Mouse (Mus musculus): Measurements from ENCODE around the gene Znrf1.
A peak's percentile ranks its signal among the peaks of the same experiment; 100 is the strongest.

Gene Znrf1

GRCm38 (mm10) chr8:111631589-111631988 is 95.7 kb downstream of the Znrf1 start:
- DNase-seq (ENCODE audit: low spot score): no peak

GRCm38 (mm10) chr8:111632976-111633375 is 97.1 kb downstream of the Znrf1 start:
- DNase-seq (ENCODE audit: low spot score): no peak

DNA sequence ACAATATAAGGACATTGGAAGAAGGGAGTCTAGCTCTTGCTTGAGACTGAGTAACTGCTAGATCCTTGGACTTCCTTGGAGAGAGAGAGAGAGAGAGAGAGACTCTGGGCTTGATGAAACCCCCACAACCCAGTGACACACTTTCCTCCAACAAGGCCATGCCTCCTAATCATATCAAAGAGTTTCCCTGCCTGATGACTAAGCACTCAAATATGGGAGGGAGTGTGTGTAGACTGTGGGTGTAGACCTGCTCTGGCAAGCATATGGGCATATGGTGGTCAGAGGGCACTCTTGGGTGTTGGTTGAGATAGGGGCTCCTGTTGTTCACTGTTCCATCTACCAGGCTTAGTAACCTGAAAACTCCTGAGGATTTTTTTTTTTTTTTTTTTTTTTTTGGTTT is 102.2 kb downstream of the Znrf1 start:
- peak; percentile 42 for DNase-seq (ENCODE audit: low spot score)

- DNase-seq (ENCODE audit: low spot score): no peak
Measured at GRCm38 (mm10) chr8:111641064-111641463, 105.2 kb downstream of the Znrf1 start.

GRCm38 (mm10) chr8:111642496-111642895 is 106.6 kb downstream of the Znrf1 start:
- peak; percentile 62 for DNase-seq (ENCODE audit: low spot score)

DNA sequence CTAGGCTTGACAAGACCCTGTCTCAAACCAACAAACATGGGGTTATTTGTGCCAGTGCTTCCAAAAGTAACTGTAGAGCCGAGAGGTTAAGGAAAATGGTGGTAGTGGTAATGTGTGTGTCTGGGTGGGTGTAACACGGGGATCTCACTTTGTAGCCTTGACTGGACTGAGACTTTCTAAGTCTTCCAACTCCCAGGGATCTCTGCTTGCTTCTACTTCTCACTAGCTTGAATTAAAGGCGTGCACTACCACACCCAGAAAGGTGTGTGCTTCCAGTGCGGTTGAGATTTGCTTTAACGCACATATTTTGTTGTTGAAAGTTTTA is 107.0 kb downstream of the Znrf1 start:
- DNase-seq (ENCODE audit: low spot score): no peak

GRCm38 (mm10) chr8:111643264-111644141 is 107.6 kb downstream of the Znrf1 start, which contains the start of gene Zfp1:
Gene Zfp1, plus strand, starts transcription at chr8:111643401.
- peak; percentile 99 for DNase-seq (ENCODE audit: low spot score)

DNA sequence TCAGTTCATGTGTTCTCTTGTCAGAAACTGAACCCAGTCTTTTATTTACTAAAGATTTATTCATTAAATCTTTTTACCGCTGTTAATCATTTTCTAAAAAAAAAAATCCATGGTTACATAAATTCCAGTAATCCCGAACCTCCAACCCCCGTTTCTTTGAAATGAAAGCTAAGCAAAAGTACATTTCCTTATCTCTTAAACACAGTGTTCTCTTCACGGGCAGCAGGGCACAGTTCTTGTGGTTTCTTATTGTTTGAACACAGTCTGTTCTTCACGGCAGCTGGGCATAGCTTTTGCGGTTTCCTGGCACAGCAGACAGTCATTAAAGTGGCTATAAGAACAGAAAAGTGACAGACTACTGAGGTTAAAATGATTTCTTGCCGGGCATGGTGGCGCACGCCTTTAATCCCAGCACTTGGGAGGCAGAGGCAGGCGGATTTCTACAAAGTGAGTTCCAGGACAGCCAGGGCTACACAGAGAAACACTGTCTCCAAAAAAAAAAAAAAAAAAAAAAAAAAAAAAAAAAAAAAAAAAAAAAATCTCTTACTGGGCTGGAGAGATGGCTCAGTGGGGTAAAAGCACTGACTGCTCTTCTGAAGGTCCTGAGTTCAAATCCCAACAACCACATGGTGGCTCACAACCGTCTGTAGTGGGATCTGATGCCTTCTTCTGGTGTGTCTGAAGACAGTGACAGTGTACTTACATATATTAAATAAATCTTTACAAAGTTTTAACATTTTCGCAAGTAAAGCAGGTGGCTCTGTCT is 108.6 kb downstream of the Znrf1 start:
- DNase-seq (ENCODE audit: low spot score): peak; percentile 80

DNA sequence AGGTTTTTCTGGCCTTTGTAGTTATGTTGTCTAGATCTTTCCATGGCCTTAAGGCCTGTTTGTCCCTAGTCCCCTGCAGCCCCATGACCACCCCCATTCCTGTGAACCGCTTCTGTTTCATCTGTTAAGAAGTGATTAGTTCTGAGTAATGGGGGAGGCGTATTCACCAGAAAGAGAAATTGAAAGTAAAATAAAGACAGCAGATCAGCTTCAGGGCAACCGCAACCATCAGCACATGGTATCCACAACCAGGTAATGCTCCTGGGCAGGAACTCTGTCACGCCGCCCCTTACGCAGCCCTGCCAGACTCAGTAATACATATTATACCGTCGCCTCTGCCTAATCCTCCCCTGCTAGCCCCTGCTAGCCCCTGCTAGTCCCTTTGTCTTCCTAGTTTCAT is 109.8 kb downstream of the Znrf1 start:
- DNase-seq (ENCODE audit: low spot score): no peak

DNA sequence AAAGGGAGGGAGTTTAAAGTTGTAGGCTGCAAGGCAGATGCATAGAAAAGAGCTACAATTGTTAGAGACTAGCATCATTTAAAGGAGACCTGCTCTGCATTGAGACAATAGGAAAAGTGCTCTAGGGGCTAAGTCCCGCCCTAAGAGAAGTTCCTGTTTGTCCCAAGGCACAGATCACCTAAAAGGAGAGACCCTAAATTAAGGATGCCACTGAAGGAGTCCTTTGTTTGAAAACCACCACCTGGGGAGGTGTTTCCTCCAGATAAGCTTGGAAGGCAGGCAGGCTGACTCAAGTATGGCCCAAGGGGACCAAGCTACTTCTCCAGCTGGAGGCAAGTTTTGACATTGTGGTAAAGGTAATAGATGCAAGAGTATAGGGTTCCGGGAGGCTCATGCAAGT is 112.9 kb downstream of the Znrf1 start:
- DNase-seq (ENCODE audit: low spot score): no peak

GRCm38 (mm10) chr8:111650651-111651050 is 114.8 kb downstream of the Znrf1 start:
- no peak for DNase-seq (ENCODE audit: low spot score)

DNA sequence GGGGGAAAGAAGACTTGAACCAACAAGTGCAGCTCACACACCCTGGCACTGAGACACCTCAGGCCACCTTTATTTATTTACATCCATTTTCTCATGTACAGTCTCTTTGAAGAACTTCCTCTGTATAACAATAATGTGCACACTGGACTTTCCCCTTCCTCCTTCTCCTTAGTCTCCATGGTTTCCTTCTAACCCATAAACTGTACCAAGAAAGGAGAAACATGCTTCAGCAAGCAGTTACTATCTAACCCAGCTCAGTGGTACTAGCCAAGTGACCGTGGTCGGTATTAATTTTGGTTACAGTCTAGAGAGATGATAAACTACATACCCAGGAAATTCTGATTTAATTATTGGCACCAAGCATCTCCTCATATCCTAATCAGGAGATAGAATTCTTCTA is 117.6 kb downstream of the Znrf1 start:
- no peak for DNase-seq (ENCODE audit: low spot score)

DNA sequence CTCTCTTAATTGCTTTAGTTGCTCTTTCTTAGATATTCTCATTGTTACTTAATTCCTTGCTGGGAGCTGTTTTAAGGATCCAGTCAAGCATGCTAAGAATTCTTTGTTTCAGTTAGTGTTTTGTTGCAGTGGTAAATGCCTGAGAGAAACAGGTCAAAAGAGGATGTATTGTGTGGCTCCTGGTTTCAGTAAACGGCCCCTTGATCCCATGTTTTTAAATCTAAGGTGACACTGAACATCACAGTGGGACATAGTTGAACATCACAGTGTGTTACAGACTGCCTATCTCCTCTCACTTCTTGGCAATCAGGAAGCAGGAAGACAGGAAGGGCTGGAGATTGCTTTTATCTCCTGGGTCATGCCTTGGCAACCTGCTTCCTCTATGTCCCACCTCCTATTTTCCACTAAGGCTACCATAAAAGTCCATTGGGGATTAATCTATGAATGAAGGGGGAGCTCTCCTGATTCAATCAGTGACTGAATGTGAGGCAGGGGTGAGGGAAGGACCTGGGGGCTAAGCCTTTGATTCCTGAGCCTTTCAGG is 121.5 kb downstream of the Znrf1 start:
- no peak for DNase-seq (ENCODE audit: low spot score)

- DNase-seq (ENCODE audit: low spot score): peak; percentile 69
Measured at GRCm38 (mm10) chr8:111658819-111659423, 123.0 kb downstream of the Znrf1 start.

DNA sequence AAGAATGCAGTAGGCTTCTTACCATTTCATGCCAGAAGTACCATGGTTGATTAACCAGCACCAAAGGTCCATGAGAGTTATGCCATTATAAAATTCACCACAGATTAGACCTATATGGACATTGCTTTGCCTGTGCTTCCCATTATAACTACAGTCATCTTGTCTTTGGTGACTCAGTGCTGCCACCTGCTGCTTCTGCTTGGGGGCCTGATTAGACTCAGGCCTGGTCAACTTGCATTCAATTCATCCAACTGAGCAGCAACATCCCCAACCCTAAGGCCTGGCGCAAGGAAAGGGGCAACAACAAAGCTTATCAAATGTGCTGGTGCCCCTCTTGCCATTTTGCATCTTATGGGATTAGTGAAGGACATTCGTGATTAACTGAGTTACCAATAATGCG is 126.6 kb downstream of the Znrf1 start:
- peak; percentile 84 for DNase-seq (ENCODE audit: low spot score)

- DNase-seq (ENCODE audit: low spot score): peak; percentile 48
Measured at GRCm38 (mm10) chr8:111666751-111667150, 130.9 kb downstream of the Znrf1 start.
